Mouse (Mus musculus) MN1 (cell line): ENCODE measurements around the gene Trcg1.
"Not testable (repeated sequence)": the region's sequence is repeated elsewhere in the genome, so short reads cannot be mapped to it uniquely, and the experiment has no call there.

Experiments used
- DNase-seq: peaks from one replicate; pipeline ENCODE4 v3.0.0-alpha.2; 2016; ENCODE audit warnings: low spot score

Gene Trcg1

DNA sequence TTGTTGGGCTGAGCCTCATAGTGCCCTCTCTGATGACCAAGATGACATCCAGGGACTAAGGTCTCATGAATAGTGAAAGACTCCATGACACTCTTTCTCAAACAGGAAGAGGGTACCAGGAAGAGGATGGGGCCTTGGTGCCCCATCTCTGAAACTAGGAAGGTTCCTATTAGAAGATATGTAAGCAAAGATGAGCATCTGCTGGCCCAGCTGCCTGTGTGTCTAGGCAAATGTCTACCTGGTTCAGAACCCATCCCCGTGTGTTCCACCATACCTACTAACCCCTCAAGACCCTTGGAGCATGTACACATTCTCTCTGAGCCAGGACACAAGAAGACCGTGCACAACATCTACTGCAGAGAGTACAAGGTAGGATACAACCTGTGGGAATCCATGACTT, at the start of gene Trcg1:
Trcg1 (plus strand) TSS at position 301 of the 400 bp plus-strand sequence.
- DNase-seq = no peak

GRCm38 (mm10) chr9:57196708-57197107, 39.6 kb upstream of the Trcg1 start:
- DNase-seq = no peak

DNA sequence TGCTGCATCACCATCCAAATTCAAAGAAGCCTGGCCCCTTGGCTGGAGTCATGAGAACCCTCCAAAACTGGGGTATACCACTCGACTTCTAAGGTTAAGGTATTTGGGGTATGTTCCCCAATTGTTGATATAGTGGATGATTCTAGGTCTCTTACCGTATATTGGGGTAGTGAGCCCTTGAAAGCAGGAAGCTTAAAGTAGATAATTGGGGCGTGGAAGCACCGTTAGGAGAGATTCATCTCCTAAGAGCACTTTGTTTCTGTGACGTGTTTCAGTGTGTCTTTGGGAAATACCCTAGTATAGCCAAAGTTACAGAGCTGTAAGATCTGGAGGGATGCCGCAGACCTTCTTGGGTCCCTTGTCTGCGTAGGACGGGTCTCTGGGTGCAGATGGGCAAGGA, 38.9 kb upstream of the Trcg1 start:
- DNase-seq = no peak

- DNase-seq = no peak
These were observed 33.4 kb upstream of the Trcg1 start for GRCm38 (mm10) chr9:57202981-57203380.

GRCm38 (mm10) chr9:57203571-57203970, 32.8 kb upstream of the Trcg1 start:
- DNase-seq = peak; percentile 75

DNA sequence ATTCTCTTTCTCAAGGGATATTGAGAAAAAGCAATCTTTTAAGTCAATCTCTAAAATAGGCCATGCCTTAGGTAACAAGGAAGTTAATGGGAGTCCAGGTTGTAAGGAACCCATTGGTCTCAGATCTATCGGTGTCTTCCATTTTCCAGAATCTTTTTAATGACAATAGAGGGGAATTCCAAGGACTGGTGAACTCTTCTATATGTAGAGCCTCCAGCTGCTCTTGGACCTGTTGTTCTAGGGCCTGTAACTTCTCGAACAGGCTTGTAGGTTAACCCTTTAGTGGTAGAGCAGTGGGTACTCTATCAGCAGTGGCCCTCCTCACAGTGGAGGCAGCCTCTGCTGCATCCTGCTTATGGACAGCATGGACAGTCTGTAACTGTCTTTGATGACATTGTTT, 29.5 kb upstream of the Trcg1 start:
- no peak for DNase-seq

DNA sequence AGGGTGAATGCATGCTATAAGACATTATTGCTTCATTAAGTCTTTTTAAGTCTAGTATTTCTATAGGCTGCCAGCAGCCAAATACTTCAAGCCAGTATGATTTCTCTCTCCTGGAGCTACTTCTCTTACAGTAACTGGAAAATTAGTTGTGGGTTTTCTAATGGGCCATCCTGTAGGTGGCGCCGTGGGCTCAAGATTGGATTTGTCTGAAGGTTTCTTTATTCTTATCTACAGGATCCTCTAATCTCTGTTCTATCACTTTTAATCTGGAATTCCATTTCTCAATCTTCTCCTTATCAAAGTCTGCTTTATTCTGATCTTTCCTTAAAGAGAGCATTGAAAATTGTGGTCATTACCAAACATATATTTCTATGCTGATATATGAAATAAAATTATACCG, 27.0 kb upstream of the Trcg1 start:
- peak; percentile 27 for DNase-seq

DNA sequence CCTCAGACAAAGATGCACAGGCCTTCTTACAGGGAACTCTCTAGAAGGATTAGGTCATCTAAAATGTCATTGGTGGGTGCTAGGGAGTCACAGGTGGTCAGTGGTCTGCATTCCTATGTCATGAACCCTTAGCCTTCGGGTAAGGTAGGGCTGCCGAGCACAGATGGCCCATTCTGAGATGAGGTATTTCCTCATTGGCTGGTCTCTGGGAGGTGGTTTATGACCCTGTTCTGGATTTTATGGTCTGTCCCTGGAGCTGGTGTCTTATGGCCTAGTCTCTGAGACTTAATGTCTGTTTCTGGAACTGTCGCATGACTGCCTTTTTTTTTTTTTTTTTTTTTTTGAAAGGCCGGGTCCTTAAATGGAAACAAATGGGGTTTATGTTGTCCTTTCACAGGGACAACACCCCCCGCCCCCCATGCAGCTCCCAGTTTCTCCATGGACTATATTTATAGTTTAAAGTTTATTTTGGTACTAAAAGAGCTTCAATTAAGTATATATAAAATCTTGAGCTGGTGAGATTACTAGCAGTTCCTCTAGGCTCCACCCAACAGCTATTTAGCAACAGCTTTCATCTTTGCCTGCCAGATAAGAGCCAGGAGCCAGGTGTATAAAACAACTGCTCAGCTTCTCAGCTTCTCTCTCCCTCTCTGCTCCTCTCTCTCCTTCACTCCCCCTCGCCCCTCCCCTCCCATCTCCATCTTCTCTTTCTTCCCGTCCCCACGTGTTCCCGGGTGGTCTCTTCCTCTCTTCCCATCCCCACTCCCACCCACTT, 23.7 kb upstream of the Trcg1 start:
- no peak for DNase-seq

DNA sequence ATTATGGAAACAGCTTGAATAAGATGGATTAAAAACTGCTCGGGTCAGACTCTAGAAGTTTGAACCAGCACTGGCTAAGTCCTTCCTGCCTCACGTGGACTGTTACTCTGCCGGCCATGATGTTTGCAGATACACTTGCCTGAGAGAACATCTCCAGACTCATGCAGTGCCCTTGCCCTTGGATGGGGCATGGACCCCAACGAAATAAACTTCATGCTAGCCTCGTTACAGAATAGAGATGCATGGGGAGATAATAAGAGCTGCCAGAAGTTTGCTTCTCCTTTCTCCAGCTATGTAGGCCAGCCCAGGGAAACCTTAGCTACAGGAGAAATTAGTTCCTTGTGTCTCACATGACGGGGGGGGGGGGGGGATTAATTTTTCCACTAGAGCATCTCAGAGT, 21.9 kb upstream of the Trcg1 start:
- DNase-seq = no peak

- no peak for DNase-seq
These were observed 19.1 kb upstream of the Trcg1 start for GRCm38 (mm10) chr9:57217220-57217619.

GRCm38 (mm10) chr9:57218776-57219175, 17.6 kb upstream of the Trcg1 start:
- DNase-seq = no peak

GRCm38 (mm10) chr9:57219511-57219910, 16.8 kb upstream of the Trcg1 start:
- DNase-seq = no peak

DNA sequence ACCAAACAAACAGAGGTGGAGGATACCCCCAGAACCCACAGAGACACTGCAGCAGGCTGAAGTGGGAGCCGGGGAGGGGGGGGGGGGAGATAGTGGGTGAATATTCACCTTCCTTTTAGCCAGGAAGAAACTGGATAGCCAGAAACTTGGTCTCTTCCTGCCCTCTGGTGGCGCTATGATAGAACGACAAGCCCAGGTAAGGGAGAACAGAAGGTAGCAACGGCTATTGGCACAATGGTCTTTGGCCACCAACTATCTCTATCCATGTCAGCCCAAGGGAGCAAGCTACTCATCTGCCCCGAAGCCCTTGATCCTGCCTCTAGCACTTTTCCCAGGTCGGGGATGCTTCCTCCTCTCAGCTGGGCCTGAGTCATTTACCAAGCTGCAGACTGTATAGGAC, 16.0 kb upstream of the Trcg1 start:
- DNase-seq = peak; percentile 71

DNA sequence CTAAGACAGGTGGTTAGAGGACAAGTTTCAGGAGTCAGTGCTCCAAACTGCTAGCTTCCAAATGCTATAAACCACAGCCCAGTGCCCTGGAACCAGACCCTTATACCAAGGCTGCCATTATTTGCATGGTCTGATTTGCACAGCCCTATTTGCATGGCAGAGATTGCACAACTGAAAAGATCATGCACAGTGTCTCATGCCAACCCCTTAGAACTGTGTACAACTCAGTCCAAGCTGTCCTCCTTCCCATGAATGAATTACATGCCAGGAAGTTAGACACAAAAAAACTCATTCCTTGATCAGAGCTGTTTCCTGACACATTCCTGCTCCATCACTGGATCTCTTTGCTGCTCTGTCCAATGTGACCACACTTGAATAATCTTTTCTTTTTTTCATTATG, 13.0 kb upstream of the Trcg1 start:
- DNase-seq = no peak

DNA sequence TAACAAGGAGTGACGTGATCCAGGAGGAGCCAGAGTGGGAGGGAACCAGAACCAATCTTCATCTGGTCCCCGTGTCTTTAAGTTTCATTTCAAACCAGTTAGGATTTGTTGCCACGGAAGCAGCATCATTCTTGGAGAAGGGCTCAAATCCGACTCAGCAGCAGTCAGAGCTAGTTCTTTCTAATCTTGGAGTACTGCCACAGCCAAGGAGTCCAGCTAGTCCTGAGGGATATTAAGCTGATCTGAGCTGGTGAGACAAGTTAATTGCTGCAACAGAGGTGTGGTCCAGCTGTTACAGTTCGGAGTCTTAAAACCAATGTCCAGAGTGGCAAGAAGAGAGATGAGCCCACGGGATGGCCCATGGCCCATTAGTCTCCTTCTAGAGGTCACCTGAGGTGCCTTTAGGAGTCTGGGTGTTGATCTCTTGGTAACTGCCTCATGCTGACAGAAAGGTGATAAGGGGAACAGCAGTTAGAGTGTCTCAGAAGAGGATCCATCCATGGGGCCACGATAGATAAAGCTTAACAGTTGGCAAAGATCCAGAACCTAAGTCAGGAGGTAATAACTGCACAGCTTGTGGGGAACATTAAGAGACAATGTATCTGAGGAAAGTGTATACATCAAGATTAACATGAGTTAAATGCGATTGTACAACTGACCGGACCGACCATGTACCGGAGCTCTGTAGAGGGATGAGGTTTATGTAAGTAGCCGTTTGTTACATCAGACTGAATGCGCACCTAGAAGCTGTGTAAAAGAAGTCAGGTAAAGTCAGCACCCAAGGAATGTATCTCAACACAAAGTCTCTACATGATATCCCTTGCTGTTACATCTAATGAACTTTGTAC, 10.4 kb upstream of the Trcg1 start:
- DNase-seq = no peak

GRCm38 (mm10) chr9:57226628-57227122, 9.7 kb upstream of the Trcg1 start:
- not testable (repeated sequence) for DNase-seq

GRCm38 (mm10) chr9:57227203-57227602, 9.2 kb upstream of the Trcg1 start:
- DNase-seq = no peak

GRCm38 (mm10) chr9:57228186-57228585, 8.2 kb upstream of the Trcg1 start:
- DNase-seq = no peak

DNA sequence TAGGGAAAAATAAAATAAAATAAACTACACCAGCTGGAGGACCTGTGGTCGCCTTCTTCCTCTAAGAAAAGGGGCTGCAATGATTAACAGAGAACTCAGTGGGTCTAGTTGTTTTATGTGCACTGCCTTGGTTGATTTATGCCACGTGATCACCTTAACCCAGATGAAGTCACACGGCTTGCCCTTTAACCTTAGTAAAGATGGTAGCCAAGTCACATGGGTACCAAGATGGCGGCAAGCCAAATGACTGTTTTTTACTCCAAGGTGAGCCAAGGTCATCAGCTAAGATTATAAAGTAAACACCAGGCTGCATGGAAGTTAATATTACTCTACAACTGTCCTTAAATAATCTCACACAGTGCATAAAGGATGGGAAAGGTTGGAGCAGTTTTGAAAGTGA, 6.6 kb upstream of the Trcg1 start:
- no peak for DNase-seq

DNA sequence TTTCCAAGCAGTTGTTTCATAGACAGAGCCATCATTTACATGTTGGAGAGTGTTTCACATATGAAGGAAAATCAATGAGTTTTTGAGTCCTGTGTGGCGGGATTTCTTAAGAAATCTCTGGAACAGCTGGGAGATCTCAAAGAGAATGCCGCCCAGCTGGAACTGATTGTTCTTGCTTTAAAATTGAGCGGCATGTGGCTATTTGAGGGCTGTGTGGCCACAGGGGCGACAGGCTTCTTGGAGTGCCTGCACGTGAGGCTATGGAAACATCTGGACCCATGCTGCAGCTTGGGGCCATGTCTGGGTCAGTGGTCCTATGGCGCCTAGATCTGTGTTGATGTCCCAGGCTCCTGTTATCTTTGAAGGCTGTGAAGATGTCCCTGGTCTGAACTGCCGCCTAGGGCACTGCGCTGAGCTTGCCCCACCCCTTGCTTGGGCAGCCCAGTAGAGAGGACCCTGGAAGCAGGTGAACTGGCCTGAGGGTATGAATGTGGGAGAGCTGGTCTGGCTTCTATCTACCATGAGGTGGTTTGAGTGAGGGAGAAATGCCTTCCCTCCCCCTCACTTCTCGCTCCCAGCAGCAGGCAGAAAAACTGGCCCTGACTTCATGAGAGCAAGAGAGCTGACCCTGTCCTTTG, 6.1 kb upstream of the Trcg1 start:
- no peak for DNase-seq

- no peak for DNase-seq
These were observed 4.7 kb upstream of the Trcg1 start for GRCm38 (mm10) chr9:57231536-57232255.

DNA sequence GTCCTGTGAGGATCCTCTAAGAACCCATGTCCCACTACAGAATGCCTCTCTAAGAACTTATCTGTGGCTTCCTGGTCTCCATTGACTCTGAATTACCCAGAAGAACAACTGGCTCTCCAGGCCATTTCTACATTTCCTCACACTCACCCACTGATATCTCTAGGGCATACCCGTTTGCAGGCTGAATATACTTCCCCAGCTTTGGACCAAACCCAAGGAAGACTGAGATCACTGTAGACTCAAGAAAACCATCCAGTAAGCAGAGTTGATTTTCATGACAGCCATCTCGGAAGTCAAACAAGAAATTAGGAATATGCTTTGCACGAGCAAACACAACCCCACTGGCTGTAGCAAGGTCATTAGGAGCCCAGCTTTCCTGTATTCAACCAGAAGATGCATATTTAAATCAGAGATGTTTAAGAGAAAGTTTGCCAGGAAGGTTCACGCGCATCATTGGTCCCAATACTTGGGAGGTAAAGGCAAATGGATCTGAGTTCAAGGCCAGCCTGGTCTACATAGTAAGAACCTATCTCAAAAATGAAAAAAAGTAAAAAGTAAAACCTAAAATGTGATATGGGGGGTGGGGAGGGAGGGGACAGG, 3.9 kb upstream of the Trcg1 start:
- no peak for DNase-seq
